Mouse (Mus musculus) A20 (cell line): ENCODE data around the gene Myrf.

Source experiments
- DNase-seq: peaks from one replicate; pipeline ENCODE4 v3.0.0-alpha.2; 2011; ENCODE audit warnings: low read depth, low spot score

Gene Myrf

GRCm38 (mm10) chr19:10248128-10248527 lies 7.6 kb upstream of the Myrf start:
- peak; percentile 17 for DNase-seq

DNA sequence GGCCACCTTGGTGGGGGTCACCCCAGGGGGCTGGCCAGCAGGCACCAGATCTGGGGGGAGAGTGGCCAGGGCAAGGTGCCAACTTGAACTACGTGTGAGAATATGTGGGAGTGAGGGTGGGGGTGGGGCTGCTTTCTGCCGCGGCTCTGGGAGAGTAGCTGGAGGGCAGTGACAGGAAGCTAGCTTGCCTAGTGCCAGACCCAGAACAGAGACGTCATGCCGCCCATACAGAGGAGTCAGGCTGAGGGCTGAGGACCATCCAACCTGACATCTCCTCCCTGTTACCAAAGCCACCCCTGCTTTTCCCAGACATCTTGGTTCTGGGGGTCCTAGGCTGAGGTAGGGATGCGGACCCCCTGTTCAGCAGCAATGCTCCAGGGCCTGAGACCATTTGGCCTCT lies 6.6 kb upstream of the Myrf start:
- DNase-seq = no peak

GRCm38 (mm10) chr19:10244183-10244582 lies 3.6 kb upstream of the Myrf start:
- DNase-seq = peak; percentile 57

DNA sequence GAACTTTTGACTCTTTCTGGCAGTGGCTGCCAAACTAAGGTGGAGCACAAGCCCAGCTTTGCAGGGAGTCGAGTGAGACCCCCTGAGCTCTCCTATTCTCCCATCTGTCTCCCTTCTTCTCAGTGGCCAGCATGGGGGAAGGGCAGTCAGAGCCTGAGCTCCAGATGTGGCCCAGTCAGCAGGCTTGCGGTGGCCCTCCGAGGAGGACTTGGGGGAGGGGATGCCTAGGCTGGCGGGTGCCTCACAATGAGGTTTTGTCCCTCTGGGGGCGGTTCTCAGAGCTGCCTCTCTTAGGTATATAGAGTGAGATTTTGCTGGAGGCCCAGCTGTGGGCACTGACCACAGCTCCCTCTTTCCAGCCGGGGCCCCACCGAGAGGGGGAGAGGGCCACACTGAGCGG lies 2.4 kb upstream of the Myrf start:
- DNase-seq = no peak

DNA sequence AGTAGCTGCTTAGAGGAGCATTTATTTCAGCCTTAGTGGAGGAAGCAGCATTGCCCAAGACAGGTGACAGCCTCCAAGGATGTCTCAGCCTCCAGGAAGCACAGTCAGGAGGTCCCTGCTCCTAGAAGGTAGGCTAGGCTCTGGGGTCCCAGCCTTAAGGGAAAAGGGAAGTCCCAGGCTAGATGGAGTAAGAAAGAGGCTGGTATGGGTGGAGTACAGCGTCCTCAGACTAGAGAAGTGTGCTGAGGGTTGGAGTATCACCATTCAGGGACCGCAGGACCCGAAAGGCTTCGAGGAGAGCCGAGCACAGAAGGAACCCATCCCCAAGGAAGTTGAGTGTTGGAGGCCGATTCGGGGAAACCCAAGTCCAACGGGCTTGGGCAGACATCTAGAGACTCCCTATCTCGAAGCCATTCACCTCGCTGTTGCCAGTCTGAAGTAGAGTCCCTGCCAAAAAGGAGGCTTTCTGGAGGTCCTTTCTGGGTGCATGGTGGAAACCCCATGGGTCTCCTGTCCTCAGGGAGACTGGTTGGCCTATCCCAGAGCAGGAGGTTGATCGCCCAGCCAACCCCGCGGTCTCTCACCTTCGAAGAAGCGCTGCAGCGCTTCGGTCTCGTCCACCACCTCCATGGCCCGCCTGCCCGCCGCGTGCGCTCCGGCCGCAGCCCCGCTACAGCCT lies 434 bp downstream of the Myrf start:
- DNase-seq = no peak

DNA sequence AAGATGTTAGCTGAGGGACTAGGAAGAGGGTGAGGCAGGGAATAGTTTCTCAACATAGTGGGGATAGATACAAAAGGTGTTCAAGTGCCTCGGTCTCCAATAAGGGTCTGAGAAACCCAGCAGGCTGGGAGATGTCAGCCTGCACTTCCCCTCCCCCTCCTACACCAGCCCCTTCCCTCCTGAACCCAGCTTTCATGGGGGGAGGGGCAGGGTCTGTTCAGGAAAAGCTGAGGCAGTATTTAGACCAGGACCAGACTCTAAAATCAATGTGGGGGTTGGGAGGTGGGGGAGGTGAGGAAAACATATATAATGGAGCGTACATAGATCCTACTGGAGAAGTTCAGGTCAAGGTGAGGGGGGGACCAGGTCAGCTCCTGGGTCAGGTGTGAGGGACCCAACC lies 1.1 kb downstream of the Myrf start:
- DNase-seq = no peak

DNA sequence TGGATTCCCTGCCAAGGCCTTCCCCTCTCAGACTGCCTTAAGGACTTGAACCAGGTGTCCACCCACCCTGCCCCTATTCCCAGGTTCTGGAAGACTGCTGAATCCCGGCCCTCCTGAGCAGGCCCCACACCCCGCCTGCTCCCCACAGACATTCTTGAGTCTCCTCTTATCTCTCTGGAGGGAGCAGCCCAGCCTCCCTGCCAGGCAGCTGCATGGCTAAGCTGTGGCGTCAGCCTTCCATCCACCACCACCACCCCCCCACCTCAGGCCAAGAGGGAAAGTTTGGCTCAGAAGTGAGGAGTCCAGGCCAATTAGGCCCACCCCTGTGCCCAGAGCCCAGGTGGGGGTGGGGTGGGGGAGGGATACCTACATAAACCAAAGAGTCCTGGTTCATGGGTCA lies 2.1 kb downstream of the Myrf start:
- no peak for DNase-seq

- no peak for DNase-seq
Measured at GRCm38 (mm10) chr19:10235784-10236565, 4.6 kb downstream of the Myrf start.

DNA sequence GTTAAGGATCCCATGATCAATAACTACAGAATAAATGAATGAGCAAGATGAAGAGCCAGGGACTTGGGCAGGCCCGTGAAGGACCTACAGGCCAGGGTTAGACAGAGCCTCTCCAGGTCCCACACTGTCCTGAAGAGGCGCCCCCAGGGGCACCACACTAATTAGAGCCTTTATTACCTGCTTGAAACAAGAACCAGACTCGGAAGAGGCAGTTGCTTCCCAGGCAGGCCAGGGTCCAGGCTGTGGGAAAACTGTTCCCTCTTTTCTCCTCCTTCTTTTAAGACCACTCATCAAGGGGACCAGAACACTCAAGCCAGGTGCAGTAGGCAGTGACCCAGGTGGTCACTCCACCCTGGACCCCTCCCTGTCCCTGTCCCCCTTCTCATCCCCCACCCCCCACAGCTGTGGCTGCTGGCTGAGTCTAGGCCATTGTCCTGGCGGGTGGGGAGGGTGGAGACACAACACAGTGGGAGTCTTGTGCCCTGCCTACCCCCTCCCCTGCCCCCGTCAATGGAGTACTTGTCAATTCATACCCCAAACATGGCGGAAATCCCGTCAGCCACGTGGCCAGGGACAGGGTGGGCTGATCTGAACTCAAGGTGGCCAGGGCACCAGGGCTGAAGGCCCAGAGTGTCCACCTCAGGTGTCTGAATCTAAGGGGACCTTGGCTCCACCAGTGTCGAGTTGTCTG lies 8.1 kb downstream of the Myrf start:
- no peak for DNase-seq

DNA sequence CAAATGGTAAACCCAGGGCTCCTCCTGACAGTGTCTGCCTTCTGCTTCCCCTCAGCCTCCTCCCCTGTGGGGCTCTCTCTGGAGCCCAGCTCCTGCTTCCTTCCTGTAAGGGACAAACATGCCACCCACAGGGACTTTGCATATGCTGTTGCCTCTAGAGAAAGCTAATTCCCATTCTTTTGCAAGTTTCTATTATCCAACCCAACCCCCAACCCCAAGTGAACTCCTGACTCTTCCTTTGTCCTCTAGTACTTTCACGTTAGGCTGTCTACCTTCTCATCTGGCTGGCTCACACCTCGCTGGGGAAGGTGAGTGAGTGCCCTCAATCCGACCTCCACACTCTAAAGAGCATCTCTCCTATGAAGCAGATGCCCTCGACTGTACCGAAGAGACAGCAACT lies 8.7 kb downstream of the Myrf start:
- no peak for DNase-seq

GRCm38 (mm10) chr19:10231016-10231415 lies 9.5 kb downstream of the Myrf start:
- DNase-seq = no peak

GRCm38 (mm10) chr19:10225767-10226166 lies 14.8 kb downstream of the Myrf start:
- no peak for DNase-seq

GRCm38 (mm10) chr19:10224637-10225453 lies 15.7 kb downstream of the Myrf start:
- DNase-seq = no peak

DNA sequence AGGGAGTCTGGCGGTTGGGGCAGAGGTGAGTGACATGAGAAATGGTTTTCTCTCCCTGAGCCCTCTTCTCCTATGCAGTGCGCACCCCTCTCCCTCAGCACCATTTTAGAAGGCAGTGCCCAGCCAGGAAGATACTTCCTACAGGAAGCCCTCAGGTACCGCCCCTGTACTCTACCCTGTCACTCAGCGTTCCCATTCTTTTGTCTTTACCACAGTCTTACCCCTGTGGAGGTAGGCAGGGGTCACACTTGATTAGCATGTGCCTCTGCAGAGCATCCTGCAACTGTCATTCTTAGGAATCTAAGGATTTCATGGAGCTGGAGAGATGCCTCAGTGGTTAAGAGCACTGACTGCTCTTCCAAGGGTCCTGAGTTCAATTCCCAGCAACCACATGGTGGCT lies 17.0 kb downstream of the Myrf start:
- DNase-seq = no peak

- no peak for DNase-seq
Measured at GRCm38 (mm10) chr19:10222656-10223055, 17.9 kb downstream of the Myrf start.

DNA sequence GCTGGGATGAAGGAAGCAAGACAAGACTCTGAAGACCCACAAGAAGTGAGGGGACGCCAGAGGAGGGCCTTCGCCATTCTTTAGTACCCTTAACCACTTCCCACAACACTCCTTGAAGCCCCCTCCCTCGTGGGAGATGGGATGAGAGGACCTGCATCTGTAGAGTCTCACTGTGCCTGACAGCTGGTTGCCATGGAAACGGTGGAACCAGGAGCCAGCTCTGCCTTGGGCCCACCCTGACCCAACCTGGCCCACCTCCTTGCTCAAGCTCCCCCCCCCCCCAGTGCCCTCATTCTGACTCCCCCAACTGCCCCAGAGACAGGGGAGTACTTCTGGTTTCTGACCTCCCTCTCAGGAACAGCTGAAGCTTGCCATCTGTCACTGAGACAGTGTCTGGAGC lies 19.0 kb downstream of the Myrf start:
- no peak for DNase-seq

GRCm38 (mm10) chr19:10219593-10219992 lies 21.0 kb downstream of the Myrf start:
- no peak for DNase-seq

DNA sequence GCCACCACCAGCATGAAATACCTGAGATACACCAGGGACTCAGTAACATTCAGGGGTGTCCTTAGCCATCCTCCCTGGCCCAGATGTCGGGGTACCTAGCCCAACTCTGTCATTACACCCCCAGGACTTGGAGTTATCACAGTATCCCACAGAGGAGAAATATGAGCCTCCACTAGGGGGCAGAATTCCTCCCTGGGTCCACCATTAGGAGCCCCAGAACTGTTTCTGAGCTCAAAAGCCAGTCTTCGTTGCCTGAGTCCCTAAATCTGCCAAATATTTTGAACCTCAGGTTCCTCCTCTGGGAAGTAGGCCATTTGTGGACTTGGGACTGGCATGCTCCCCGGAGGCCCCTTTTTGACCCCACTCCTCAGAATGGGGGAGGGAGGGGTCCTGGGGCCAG lies 21.4 kb downstream of the Myrf start:
- DNase-seq = peak; percentile 53

DNA sequence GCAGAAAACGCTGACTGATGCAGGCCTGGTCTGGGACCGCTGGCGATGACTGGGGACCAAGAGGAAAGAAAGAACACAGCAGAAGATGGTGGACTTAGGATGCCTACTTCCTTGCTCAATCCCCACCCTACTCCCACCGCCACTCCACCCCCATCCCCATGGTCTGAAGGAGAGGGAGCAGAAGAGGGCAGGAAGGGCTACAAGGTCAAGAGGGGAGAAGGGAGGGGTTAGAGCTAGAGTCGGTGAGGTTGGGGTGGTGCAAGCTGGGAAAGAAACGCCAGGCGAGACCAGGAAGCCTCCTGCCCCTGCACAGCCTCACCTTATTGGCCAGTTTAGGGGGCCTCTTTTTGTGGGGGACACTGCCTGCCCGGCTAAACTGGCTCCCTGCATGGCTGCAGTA lies 24.4 kb downstream of the Myrf start:
- DNase-seq = no peak

- DNase-seq = no peak
Measured at GRCm38 (mm10) chr19:10213796-10214471, 26.6 kb downstream of the Myrf start.

DNA sequence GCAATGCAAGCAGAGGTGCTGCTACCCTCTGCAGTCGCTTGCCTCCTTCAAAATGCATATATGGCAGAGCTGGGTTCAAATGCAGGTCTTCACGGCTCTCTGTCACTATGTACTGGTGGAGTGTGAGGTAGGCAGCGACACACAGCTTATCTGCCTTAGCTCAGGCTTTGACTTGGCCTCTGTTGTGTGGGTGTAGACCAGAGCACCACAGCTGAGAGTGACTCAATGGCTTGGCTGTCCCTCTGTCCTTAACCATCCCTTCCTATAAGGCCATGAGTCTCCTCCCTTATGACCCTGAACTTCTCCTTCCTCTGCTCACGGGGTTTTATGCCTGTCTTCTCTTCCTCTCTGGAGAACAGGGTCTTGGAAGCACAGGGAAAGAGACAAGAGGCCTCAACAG lies 29.7 kb downstream of the Myrf start:
- DNase-seq = no peak
